Mouse (Mus musculus): Measurements from ENCODE around the gene Prokr1. TPM values are rescaled to one million over a fixed set of nuclear protein-coding genes. Genes with fewer than 3 reads are reported as not detected.

Prokr1 gene
- polyA plus RNA-seq, 1 experiment from 2014 or later, result 1.3 TPM

DNA sequence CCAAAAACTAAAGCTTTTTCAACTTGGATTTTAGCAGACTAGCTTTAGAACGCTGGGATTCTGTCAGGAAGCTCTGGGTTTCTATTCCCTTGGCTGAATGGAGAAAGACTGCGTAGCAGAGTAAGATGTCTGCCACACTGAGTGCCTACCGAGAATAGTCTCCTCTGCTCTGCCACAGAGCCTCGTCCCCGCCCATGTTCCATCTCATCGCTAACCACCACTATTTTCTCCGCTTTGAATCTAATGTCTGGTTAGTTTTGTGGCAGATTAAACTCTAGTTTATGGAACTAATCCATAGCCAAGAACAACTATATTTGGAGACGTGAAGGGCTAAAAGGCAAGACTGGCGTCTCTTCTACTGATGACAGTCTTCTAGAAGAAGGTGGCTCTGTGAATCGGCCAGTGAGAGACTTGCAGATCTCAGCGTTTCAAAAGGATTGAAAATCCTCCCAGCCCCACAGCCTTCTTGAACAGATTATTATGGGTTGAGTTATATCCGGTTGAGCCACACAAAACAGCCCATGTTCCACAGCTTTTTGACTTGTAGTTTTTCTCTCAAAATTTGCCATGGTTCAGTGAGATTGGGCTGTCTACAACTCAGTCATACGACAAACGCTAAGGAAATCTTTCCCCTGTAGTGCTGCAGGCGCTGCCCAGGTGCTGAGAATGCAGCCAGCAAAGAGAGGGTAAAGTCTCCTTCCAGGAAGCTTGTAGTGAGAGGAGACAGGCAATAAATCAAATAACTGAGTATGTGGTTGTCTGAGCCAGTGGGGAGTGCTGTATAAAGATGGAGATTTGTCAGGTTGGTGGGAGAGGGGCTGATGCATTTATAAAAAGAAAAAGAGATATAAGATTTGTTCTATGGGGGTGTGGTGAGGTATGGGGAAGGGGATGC is 51.9 kb downstream of the Prokr1 start:
- no peak for ATAC-seq (replicated peaks; ENCODE audit: insufficient number of reproducible peaks, insufficient read depth, low FRiP score, low read depth)
- H3K4me1 ChIP-seq (replicated peaks), result 0 out of 2 replicates have a peak, but pooled peaks cover 3% of the 10 kb centered on the region
- no peak overlapping the region for H3K9ac ChIP-seq
- H3K4me3 ChIP-seq, result no peak overlapping the region
- H3K4me2 ChIP-seq, result no peak overlapping the region
- H3K36me3 ChIP-seq, result no peaks in the 10 kb centered on the region
- peaks cover 13% of the 10 kb centered on the region for H3K27me3 ChIP-seq
- WGBS, result 72% methylated on average over 15 of the region's 15 CpGs
- H3K27ac ChIP-seq, result no peak overlapping the region
- no peaks in the 10 kb centered on the region for H3K9me3 ChIP-seq (replicated peaks)

DNA sequence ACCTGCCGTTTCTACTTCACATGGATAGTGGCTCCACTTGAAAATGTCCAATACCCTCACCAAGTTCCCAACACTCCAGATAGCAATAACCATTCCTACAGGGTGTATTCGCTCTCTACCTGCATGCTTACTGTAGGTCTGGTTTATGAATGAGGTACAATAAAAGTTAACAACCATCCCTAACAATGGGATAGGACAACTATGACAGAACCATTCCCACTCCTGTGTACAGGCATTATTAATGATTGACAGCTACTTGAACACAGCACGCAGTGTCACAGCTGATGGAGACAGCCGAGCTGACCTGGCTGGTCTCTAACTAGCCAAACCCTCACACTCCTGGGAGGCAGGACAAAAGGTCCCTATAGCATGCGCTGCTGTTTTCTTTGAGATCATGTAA is 52.9 kb downstream of the Prokr1 start:
- Histone ChIP-seq H3K27me3 (peaks cover 13% of the 10 kb centered on the region), H3K9me3 (replicated peaks) (no peaks in the 10 kb centered on the region), H3K4me1 (replicated peaks) (0 out of 2 replicates have a peak, but pooled peaks cover 3% of the 10 kb centered on the region), H3K36me3 (no peaks in the 10 kb centered on the region), H3K9ac (no peak overlapping the region), H3K27ac (no peak overlapping the region), H3K4me2 (no peak overlapping the region), H3K4me3 (no peak overlapping the region)
- WGBS, result 66% methylated on average over 5 of the region's 5 CpGs
- no peak for ATAC-seq (replicated peaks; ENCODE audit: insufficient number of reproducible peaks, insufficient read depth, low FRiP score, low read depth)

DNA sequence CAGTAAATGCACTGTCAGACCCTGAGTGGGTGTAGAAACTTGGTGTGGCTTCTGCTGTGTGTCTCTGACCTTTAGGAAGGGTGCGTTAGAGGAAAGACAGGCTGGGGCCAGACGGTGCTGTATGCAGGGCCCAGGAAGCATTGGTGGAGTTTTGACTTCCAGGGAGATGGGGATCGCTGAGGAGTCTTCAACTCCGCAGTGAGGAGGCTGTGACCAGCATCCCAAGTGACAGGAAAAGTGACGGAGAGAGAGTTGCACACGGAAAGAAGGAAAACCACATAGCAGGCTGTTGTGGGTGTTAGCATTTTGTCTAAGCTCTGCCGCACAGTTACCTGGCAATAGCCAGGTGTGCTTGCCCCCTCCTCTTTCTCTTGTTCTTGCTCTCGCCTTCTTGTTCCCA is 54.3 kb downstream of the Prokr1 start:
- no peak overlapping the region for H3K27ac ChIP-seq
- H3K4me3 ChIP-seq, result no peak overlapping the region
- H3K4me1 ChIP-seq (replicated peaks), result 0 out of 2 replicates have a peak, but pooled peaks cover 3% of the 10 kb centered on the region
- no peak for ATAC-seq (replicated peaks; ENCODE audit: insufficient number of reproducible peaks, insufficient read depth, low FRiP score, low read depth)
- H3K9me3 ChIP-seq (replicated peaks), result no peaks in the 10 kb centered on the region
- H3K9ac ChIP-seq, result no peak overlapping the region
- no peaks in the 10 kb centered on the region for H3K36me3 ChIP-seq
- WGBS, result 66% methylated on average over 8 of the region's 8 CpGs
- H3K4me2 ChIP-seq, result no peak overlapping the region
- H3K27me3 ChIP-seq, result peaks cover 13% of the 10 kb centered on the region

DNA sequence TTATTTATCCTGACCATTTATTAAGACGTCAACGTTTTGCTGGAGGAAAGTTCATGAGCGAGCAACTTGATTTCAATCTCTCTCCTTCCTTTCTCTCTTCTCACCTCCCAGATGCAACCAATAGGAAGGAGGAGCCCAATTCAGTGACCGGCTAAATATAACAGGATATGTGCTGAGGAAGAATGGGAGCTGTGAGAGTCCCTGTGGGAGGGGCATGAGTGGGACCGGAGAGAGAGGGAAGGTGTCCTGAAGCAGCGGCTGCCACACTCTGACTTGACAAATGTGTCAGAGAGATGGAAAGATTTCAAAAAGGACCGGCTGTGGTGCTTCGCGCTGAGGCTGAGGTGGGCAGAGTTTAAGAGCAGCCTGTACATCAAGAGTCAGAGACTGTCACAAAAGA is 54.9 kb downstream of the Prokr1 start:
- 49% methylated on average over 9 of the region's 9 CpGs for WGBS
- H3K36me3 ChIP-seq, result no peaks in the 10 kb centered on the region
- no peak overlapping the region for H3K4me3 ChIP-seq
- 0 out of 2 replicates have a peak overlapping the region, but pooled peaks have one; percentile 28 for H3K4me2 ChIP-seq
- no peaks in the 10 kb centered on the region for H3K9me3 ChIP-seq (replicated peaks)
- no peak overlapping the region for H3K27ac ChIP-seq
- no peak for ATAC-seq (replicated peaks; ENCODE audit: insufficient number of reproducible peaks, insufficient read depth, low FRiP score, low read depth)
- no peak overlapping the region for H3K9ac ChIP-seq
- peaks cover 13% of the 10 kb centered on the region for H3K27me3 ChIP-seq
- 0 out of 2 replicates have a peak, but pooled peaks cover 3% of the 10 kb centered on the region for H3K4me1 ChIP-seq (replicated peaks)

DNA sequence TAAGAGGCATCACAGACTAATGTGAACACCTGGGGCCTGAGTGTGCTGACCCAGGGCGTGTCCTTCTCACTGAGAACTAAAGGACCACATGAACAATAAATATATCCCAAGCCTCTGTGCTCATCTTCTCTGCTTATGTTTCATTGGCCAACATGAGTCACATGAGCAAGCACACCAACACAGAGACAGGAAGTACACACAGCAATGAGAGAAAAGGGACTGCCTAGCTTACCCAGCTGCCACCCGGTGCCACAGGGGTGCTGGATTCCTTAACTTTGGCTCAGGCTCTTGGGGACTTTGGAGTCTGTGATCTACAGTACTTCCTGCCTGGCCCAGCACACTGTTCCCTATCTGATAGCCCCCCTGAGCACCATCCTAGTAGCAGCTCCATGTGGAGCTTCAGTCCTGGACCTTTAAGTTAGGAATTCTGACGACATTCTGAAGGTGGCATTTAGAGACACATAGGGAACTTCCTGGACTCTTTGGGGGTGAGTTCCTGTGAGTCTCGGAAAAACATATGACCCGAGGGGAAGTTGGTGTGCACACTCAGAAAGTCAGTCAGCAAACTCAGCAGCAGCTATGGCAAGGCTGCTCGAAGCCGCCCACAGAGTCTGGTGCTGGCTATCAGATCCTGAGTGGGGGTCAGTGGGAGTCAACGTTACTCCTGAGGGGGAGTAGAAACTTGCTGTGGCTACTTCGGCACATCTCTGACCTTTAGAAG is 55.5 kb downstream of the Prokr1 start:
- Histone ChIP-seq H3K27ac (no peak overlapping the region), H3K9me3 (replicated peaks) (no peaks in the 10 kb centered on the region), H3K4me2 (no peak overlapping the region), H3K9ac (no peak overlapping the region), H3K4me1 (replicated peaks) (0 out of 2 replicates have a peak, but pooled peaks cover 3% of the 10 kb centered on the region), H3K27me3 (peaks cover 13% of the 10 kb centered on the region), H3K36me3 (no peaks in the 10 kb centered on the region), H3K4me3 (no peak overlapping the region)
- ATAC-seq (replicated peaks; ENCODE audit: insufficient number of reproducible peaks, insufficient read depth, low FRiP score, low read depth), result 0 out of 2 replicates have a peak, but pooled peaks have one; percentile 27
- WGBS, result 61% methylated on average over 9 of the region's 9 CpGs

DNA sequence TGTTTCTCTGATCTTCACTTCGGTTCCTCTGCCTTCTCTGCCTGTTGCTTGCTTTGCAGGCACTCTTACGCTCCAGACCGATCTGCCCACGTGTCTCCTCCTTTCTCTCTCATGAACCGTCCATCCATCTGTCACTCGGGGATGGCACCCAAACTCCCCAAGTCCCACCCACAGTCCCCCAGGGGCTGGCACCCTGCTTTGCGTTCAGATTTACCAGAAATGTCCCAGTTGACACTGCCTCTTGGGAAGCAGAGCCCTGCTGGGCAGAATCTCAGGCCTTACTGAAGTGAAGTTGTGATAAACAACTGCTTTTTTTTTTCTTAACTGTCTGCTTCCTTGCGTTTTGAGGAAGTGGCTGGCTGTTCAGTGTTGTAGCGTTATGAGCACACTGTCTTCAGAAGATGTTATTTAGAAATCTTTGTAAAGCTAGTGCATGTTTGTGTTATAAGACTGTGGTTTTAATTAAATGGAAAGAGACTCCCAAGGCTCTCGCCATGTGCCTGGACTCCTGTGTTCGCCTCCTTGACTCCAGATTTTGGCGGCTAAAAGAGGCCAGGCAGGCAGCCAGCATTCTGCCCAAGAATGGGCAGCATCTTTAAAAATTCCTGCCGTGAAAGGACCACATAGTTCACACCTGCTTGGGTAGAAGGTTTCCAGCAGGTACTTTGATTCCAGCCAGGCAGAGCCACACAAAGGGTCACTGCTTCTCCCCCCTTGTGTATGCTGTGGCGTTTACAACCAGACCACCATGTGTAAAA is 57.4 kb downstream of the Prokr1 start, which contains the start of gene Arhgap25:
TSS of gene Arhgap25 (minus strand) at position 307 of the 758 bp plus-strand sequence.
- ATAC-seq (replicated peaks; ENCODE audit: insufficient number of reproducible peaks, insufficient read depth, low FRiP score, low read depth), result no peak
- H3K27me3 ChIP-seq, result peaks cover 9% of the 10 kb centered on the region
- no peak within 1 kb of the TSS for H3K27ac ChIP-seq
- 0 out of 2 replicates have a peak, but pooled peaks cover 3% of the 10 kb centered on the region for H3K4me1 ChIP-seq (replicated peaks)
- 53% methylated on average over 14 of the region's 14 CpGs for WGBS
- H3K9ac ChIP-seq, result no peak within 1 kb of the TSS
- no peaks in the 10 kb centered on the region for H3K36me3 ChIP-seq
- no peak within 1 kb of the TSS; the same call in 1 of the 2 replicates for H3K4me3 ChIP-seq
- H3K4me2 ChIP-seq, result no peak within 1 kb of the TSS; the same call in 1 of the 2 replicates
- no peaks in the 10 kb centered on the region for H3K9me3 ChIP-seq (replicated peaks)

DNA sequence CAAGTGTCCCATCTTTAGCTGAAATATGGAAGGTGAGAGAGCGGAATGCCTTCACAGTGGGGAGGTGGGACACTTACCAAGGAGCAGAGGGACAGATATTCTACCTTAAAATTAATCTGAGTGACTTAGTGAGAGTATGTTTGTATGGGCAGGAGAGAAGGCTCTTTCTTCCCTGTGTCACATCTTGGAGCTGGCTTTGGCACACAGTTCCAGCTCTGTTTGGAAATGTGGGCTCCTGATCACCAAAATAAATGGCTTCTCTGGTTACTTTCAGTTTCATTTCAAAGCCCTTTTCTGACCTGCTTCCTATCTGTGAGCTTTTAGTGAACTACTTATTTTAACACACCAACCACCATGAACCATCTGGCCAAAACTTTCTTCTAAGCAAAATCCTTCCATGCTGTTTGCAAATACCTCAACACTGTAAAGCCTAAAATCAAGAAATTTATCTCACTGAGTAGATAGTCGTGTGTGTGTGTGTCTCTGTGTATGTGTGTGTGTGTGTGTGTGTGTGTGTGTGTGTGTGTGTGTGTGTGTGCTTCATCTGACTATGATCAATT is 59.0 kb downstream of the Prokr1 start:
- no peak overlapping the region for H3K9ac ChIP-seq
- 81% methylated on average over 2 of the region's 2 CpGs for WGBS
- H3K27me3 ChIP-seq, result no peaks in the 10 kb centered on the region
- no peaks in the 10 kb centered on the region for H3K36me3 ChIP-seq
- H3K27ac ChIP-seq, result no peak overlapping the region
- no peaks in the 10 kb centered on the region for H3K9me3 ChIP-seq (replicated peaks)
- H3K4me3 ChIP-seq, result no peak overlapping the region
- ATAC-seq (replicated peaks; ENCODE audit: insufficient number of reproducible peaks, insufficient read depth, low FRiP score, low read depth), result no peak
- H3K4me1 ChIP-seq (replicated peaks), result 0 out of 2 replicates have a peak, but pooled peaks cover 3% of the 10 kb centered on the region
- no peak overlapping the region for H3K4me2 ChIP-seq

DNA sequence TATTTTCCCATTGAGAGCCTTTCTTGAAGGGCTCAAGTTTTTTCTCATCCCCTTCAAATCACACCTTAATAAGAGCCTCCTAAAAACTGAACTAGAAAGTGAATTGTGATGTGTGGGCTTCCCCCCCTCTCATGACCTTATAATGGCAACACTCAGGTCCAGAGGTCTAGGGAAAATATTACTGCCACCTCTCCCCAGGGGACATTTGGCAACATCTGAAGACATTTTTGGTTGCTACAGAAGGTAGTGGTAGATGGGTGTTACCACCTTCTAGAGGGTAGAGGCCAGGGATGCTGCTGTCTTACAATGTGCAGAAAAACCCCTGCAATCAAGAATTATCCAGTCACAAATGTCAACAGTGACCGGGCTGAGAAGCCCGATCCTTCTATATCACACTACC is 60.2 kb downstream of the Prokr1 start:
- 0 out of 2 replicates have a peak, but pooled peaks cover 3% of the 10 kb centered on the region for H3K4me1 ChIP-seq (replicated peaks)
- no peaks in the 10 kb centered on the region for H3K9me3 ChIP-seq (replicated peaks)
- no peak overlapping the region for H3K4me2 ChIP-seq
- no peak overlapping the region for H3K4me3 ChIP-seq
- no peak for ATAC-seq (replicated peaks; ENCODE audit: insufficient number of reproducible peaks, insufficient read depth, low FRiP score, low read depth)
- H3K9ac ChIP-seq, result no peak overlapping the region
- H3K27me3 ChIP-seq, result no peaks in the 10 kb centered on the region
- no peaks in the 10 kb centered on the region for H3K36me3 ChIP-seq
- no peak overlapping the region for H3K27ac ChIP-seq
- 74% methylated on average over 2 of the region's 2 CpGs for WGBS

Data from heart, embryonic 15.5 days (tissue).